Mouse (Mus musculus) limb, embryonic 14.5 days (tissue): ENCODE measurements around the gene E030018B13Rik. TPM values are rescaled to one million over a fixed set of nuclear protein-coding genes. Genes with fewer than 3 reads are reported as not detected.

Experiments
- ATAC-seq: fragments of 200-750 bp; cut with Nextera tagmentation; 2 replicates; pipeline ENCODE4 v1.8.0; 2017; ENCODE audit warnings: low read depth, moderate number of reproducible peaks, moderate TSS enrichment; ENCODE audit not compliant: low FRiP score
- DNase-seq: peaks from one replicate; pipeline ENCODE4 v3.0.0-alpha.2; 2015; ENCODE audit warnings: low spot score
- H3K27ac ChIP-seq: fragments of 300-500 bp; sonication (generic); replicated peaks from 2 replicates; pipeline ENCODE4 v1.5.1; 2014; ENCODE audit warnings: low read depth, mild to moderate bottlenecking, low read length, moderate library complexity, mixed read lengths
- H3K27me3 ChIP-seq: fragments of 300-500 bp; sonication (generic); 2 replicates; pipeline ENCODE4 v1.6.1; 2014; ENCODE audit warnings: low read length, mixed read lengths; ENCODE audit not compliant: control insufficient read depth, insufficient read depth
- H3K36me3 ChIP-seq: fragments of 300-500 bp; sonication (generic); 2 replicates; pipeline ENCODE4 v1.6.1; 2014; ENCODE audit warnings: mild to moderate bottlenecking, low read length, moderate library complexity, mixed read lengths; ENCODE audit not compliant: control insufficient read depth, insufficient read depth
- H3K4me1 ChIP-seq: fragments of 300-500 bp; sonication (generic); 2 replicates; pipeline ENCODE4 v1.6.1; 2014; ENCODE audit warnings: antibody characterized with exemption, low read length, mixed read lengths; ENCODE audit not compliant: control insufficient read depth, insufficient read depth
- H3K4me2 ChIP-seq: fragments of 300-500 bp; sonication (generic); replicated peaks from 2 replicates; pipeline ENCODE4 v1.6.1; 2014; ENCODE audit warnings: low read depth, mild to moderate bottlenecking, low read length, moderate library complexity; ENCODE audit not compliant: severe bottlenecking
- H3K4me3 ChIP-seq: fragments of 300-500 bp; sonication (generic); replicated peaks from 2 replicates; pipeline ENCODE4 v1.5.1; 2014; ENCODE audit warnings: low read length
- H3K9ac ChIP-seq: fragments of 300-500 bp; sonication (generic); 2 replicates; pipeline ENCODE4 v1.6.1; 2014; ENCODE audit warnings: mild to moderate bottlenecking, low read depth, low read length, moderate library complexity; ENCODE audit not compliant: severe bottlenecking
- H3K9me3 ChIP-seq: fragments of 300-500 bp; sonication (generic); 2 replicates; pipeline ENCODE4 v1.6.1; 2016; ENCODE audit warnings: low read length; ENCODE audit not compliant: control insufficient read depth
- POLR2A ChIP-seq: fragments of 200-500 bp; IDR thresholded peaks from 2 replicates; pipeline ENCODE4 v1.8.0; 2012; ENCODE audit warnings: inconsistent platforms, mild to moderate bottlenecking, moderate library complexity, borderline replicate concordance; ENCODE audit not compliant: insufficient read depth, insufficient read length; ENCODE audit errors: extremely low read depth
- WGBS: fragments of 180-500 bp; shearing (Covaris S2); extraction: QIAGEN DNeasy Blood & Tissue Kit; methylation state at CpG from one replicate; pipeline ENCODE4 v1.1.7; 2014; 5-methylcytosine and 5-hydroxymethylcytosine counted together
- polyA plus RNA-seq, 2 experiments: library from polyadenylated mRNA; depleted of rRNA in 1 of 2; stranded (reverse) in 1 of 2; unstranded in 1 of 2; fragments of >200 nt; fragmentation: Nextera tagmentation in 1 of 2; extraction: Ambion mirVana in 1 of 2; gene quantifications; 2 replicates each; pipeline versions ENCODE4 v1.2.1 to v1.2.3; 2012 to 2014

E030018B13Rik gene
- polyA plus RNA-seq, 2 experiments = not detected

DNA sequence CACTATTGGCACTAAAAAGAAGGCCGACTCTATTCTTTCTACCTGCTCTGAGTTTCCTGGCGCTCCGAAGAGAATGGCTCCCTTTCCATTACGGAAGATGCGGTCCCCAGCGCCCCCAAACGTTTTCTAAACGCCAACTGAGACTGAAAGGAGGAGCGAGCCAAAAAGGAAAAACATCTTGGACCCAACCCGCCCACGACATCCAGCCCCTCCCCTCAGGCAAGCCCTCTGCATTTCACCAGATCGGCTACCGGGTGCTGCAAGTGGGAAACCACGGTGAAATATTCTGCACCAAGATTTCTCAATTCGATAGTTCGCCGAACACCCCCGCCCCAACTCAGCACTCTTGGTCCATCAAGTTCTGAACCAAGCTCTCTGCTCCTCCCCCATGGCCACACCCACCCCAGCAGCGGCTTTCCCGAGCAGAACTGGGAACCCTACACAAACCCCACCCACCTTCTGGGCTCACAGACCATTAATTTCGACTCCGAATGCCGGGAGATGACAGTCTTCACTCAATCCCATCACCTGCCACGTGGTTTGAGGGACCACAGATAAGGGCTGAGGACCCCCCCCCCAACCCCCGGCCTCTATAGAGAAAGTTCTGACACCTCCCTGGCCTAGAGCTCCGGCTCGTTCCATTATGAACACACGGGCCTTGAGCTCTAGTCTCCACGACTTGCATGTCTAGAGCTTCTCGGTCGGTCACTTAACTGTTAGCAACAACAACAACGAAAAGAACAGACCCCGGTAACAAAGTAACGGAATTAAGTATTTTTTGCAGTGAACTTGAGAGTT is 19.7 kb downstream of the E030018B13Rik start:
- WGBS = under 1% methylated on average over 34 of the region's 34 CpGs
- peak overlapping the region; percentile 94 for H3K4me2 ChIP-seq
- H3K27me3 ChIP-seq = no peaks in the 10 kb centered on the region
- no peak for TF ChIP-seq POLR2A
- no peaks in the 10 kb centered on the region for H3K9me3 ChIP-seq
- peaks cover 19% of the 10 kb centered on the region; the same call in 1 of the 2 replicates for H3K4me1 ChIP-seq
- ATAC-seq (no peak), DNase-seq (peak; percentile 53)
- peak overlapping the region; percentile 90 for H3K27ac ChIP-seq
- H3K9ac ChIP-seq = peak overlapping the region; percentile 79
- peak overlapping the region; percentile 77 for H3K4me3 ChIP-seq
- no peaks in the 10 kb centered on the region for H3K36me3 ChIP-seq

DNA sequence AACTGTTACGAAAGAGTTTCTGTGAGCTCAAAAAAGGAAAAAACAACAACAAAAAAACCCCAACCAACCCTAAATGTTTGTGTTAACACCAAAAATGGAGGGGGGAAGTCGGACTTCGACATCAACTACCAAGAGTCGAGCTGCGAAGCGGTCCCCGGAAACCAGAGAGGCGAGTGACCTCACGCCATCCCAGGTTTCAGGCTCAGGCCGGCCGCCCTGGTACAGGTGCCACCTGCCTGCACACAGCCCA is 20.3 kb downstream of the E030018B13Rik start:
- Histone ChIP-seq H3K9ac (peak overlapping the region; percentile 79), H3K4me2 (peak overlapping the region; percentile 94), H3K4me1 (peaks cover 19% of the 10 kb centered on the region; the same call in 1 of the 2 replicates), H3K36me3 (no peaks in the 10 kb centered on the region), H3K27ac (peak overlapping the region; percentile 90), H3K27me3 (no peaks in the 10 kb centered on the region), H3K9me3 (no peaks in the 10 kb centered on the region), H3K4me3 (peak overlapping the region; percentile 77)
- DNase-seq = no peak
- ATAC-seq = no peak
- WGBS = under 1% methylated on average over 11 of the region's 11 CpGs
- TF ChIP-seq POLR2A = no peak

DNA sequence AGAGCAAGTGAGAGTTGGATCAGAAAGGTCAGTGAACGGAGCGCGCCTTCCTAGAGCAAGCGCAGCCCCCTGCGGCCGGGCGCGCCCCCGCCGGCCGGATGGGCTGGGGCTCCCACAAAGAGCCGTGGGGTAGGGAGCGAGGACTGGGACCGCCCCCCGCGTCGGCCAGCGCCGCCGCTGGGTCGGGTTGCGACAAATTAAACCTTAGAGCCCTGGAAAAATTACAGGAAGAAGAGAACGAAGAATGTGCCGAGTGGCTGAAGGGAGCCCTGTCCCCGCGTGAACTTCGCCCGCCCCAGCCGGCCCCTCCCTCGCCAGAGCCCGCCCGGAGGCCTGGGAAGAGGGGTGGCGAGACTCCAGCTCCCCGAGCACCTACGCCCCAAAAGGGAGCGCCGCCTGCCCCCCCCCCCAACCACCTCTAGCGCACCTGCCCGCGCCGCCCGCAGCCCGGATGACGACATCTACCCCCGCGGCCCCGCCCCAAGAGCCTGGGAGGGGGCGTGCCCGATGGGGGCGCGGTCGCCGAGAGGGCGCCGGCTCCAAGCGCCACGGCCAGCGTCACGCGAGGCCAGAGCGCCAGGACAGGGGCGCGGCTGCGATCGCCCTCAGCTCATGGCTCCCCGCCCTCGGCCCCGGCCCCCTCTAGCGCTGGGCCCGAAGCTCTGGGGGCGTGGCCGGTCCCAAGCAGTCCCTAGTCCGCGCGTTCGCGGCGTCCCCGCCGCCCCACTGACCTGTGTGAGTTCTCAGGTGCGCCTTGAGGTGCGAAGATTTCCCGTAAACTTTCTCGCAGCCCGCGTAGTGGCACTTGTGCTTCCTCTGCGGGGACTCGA is 20.8 kb downstream of the E030018B13Rik start:
- no peak for TF ChIP-seq POLR2A
- Histone ChIP-seq H3K27ac (peak overlapping the region; percentile 90), H3K9ac (peak overlapping the region; percentile 79), H3K4me1 (peaks cover 19% of the 10 kb centered on the region; the same call in 1 of the 2 replicates), H3K27me3 (no peaks in the 10 kb centered on the region), H3K4me2 (peak overlapping the region; percentile 94), H3K4me3 (peak overlapping the region; percentile 77), H3K36me3 (no peaks in the 10 kb centered on the region), H3K9me3 (no peaks in the 10 kb centered on the region)
- ATAC-seq (peak; percentile 5), DNase-seq (peak; percentile 63)
- WGBS = 0% methylated on average over 42 of the region's 88 CpGs

DNA sequence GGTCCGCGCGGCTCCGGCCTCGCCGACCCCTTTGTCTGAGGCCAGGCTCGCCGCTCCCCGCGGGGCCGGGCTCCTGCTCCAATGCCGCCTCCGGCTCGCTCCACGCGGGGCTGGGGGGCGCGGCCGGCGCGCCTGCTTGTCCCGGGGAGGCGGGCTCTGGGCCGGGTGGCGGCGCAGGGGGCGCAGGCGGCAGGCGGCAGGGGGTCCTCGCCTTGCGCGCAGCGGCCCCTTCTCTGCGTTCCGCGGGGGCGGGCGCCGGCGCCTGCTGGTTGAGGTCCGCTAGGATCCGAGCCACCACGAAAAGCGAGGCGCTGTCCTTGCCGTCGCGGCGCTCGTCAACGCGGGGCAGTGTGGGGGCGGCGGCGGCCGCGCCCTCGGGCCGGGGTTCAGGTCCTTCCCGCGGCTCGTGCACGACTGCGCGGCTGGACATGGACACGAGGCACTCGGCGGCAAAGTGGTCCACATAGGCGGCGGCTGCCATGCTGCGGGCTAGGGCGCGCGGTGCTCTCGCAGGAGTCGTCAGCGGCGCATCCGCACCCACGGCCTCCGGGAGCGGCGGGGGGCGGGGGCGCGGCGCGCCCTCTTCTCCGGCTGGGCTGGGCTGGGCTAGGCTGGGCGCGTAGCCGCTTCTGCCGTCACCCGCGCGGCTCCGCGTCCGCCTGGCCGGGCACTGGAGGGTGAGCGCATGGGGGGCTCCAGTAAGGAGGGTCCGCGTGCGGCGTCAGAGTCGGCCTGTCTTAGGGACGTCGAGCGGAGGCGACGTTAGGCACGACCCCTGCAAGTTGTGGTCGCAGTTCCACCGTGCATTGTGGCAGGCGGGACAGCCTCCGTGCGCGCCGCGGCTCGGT is 21.6 kb downstream of the E030018B13Rik start:
- peak overlapping the region; percentile 79 for H3K9ac ChIP-seq
- H3K4me2 ChIP-seq = peak overlapping the region; percentile 94
- no peak for DNase-seq
- WGBS = under 1% methylated on average over 70 of the region's 121 CpGs
- H3K4me1 ChIP-seq = peaks cover 19% of the 10 kb centered on the region; the same call in 1 of the 2 replicates
- H3K9me3 ChIP-seq = no peaks in the 10 kb centered on the region
- H3K27ac ChIP-seq = peak overlapping the region; percentile 90
- no peaks in the 10 kb centered on the region for H3K27me3 ChIP-seq
- H3K4me3 ChIP-seq = peak overlapping the region; percentile 77
- TF ChIP-seq POLR2A = no peak
- ATAC-seq = peak; percentile 41; the same call in 1 of the 2 replicates
- no peaks in the 10 kb centered on the region for H3K36me3 ChIP-seq
